Mouse (Mus musculus) adrenal gland, adult 8-10 months (tissue): ENCODE measurements around the gene Borcs5. TPM values are rescaled to one million over a fixed set of nuclear protein-coding genes. Genes with fewer than 3 reads are reported as not detected.

Experiments used
- DNase-seq: peaks from one replicate; pipeline ENCODE4 v3.0.0; 2022
- total RNA-seq, 4 experiments: library from RNA; stranded (reverse); gene quantifications; 2 replicates each; pipeline ENCODE4 v1.2.4; 2022

The Borcs5 gene
- total RNA-seq, 4 experiments from 2014 or later, result 18.4 to 25.8 (median 23.1) TPM

DNA sequence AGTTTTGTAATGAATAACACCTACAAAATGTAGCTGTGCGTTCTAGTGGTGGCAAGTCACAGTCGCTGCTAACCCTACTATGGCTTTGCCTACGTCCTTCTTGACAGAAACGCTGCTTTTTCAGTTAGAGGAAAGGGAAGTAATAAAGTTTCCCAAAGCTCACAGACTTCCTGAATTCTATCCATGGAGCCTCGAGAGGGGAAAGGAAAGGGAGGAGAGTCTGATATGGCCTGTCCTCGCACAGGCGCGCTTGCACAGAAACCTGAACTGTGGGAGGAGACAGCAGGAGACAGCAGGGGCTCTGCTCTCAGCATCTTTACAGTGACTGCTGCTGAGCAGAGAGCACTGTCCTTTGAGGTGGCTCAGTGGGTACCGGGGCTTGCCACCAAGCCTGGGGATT, 8.9 kb upstream of the Borcs5 start:
- no peak for DNase-seq

- DNase-seq, result peak; percentile 34
Measured at GRCm38 (mm10) chr6:134631947-134632687, 7.2 kb upstream of the Borcs5 start, which contains the start of gene Mansc1. Gene Mansc1, minus strand, starts transcription at chr6:134632488.

- no peak for DNase-seq
Measured at GRCm38 (mm10) chr6:134632756-134633155, 6.6 kb upstream of the Borcs5 start.

GRCm38 (mm10) chr6:134633553-134633952, 5.8 kb upstream of the Borcs5 start:
- DNase-seq, result no peak

- no peak for DNase-seq
Measured at GRCm38 (mm10) chr6:134636476-134636875, 2.8 kb upstream of the Borcs5 start.

GRCm38 (mm10) chr6:134639900-134640299, 590 bp downstream of the Borcs5 start:
- DNase-seq, result no peak

- peak; percentile 89 for DNase-seq
Measured at GRCm38 (mm10) chr6:134640485-134641475, 1.5 kb downstream of the Borcs5 start.

DNA sequence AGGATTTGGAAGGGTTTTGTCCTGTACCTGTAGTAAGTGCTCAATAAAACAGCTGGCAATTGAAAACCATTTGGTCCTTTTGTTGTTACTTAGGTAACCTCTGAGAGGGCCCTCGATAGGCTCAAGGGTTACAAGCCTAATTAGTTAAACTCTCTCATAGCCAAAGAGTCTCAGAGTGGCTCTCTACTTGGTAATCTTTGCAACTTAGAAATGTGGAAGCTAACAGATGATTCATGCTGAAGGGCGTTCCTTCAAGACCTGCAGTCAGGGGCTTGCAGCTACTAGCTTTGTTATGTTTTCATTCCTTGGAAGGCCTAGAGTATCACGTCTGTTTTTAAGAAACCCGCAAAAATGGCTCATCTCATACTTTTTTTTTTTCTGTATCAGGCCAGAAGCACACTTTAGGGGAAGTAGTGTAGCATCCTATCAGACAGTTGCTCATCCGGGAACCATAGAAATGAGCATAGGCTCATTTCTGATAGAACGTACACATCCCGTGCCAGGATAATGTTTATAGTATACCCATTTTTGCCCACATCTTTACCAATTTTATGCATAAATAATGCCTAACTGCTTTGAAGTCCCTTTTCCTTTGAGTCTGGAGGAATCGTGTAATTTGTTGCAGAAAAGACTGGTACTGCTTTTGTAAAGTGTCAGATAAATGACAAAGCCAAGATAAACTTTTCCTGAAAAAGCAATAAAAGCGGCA, 2.6 kb downstream of the Borcs5 start:
- no peak for DNase-seq

GRCm38 (mm10) chr6:134643296-134643695, 4.0 kb downstream of the Borcs5 start:
- no peak for DNase-seq

- no peak for DNase-seq
Measured at GRCm38 (mm10) chr6:134646835-134647234, 7.5 kb downstream of the Borcs5 start.

- DNase-seq, result no peak
Measured at GRCm38 (mm10) chr6:134647621-134648020, 8.3 kb downstream of the Borcs5 start.

- DNase-seq, result no peak
Measured at GRCm38 (mm10) chr6:134648356-134648755, 9.0 kb downstream of the Borcs5 start.

- DNase-seq, result no peak
Measured at GRCm38 (mm10) chr6:134656527-134656926, 17.2 kb downstream of the Borcs5 start.

GRCm38 (mm10) chr6:134659108-134659958, 20.0 kb downstream of the Borcs5 start:
- peak; percentile 31 for DNase-seq

GRCm38 (mm10) chr6:134660714-134661406, 21.6 kb downstream of the Borcs5 start:
- DNase-seq, result no peak

DNA sequence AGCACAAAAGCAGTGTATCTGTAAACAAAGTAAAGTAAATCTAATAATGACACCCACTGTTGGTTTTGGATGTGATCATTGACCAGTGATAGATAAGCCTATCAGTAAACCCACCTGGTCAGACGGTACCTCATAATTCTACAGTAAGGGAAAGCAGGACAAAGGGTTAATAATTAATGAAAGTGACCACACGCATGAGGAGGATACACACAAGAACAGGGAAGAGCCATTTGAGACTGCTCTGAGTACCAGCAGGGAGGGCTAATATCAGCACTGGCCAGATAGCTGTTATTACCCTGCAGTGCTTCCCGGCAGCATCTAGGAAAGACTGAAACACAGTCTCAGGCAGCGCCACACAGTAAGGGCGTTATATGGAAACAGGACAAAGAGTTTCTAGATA, 25.3 kb downstream of the Borcs5 start:
- DNase-seq, result no peak

- no peak for DNase-seq
Measured at GRCm38 (mm10) chr6:134665817-134666216, 26.5 kb downstream of the Borcs5 start.

- no peak for DNase-seq
Measured at GRCm38 (mm10) chr6:134668519-134668918, 29.2 kb downstream of the Borcs5 start.

DNA sequence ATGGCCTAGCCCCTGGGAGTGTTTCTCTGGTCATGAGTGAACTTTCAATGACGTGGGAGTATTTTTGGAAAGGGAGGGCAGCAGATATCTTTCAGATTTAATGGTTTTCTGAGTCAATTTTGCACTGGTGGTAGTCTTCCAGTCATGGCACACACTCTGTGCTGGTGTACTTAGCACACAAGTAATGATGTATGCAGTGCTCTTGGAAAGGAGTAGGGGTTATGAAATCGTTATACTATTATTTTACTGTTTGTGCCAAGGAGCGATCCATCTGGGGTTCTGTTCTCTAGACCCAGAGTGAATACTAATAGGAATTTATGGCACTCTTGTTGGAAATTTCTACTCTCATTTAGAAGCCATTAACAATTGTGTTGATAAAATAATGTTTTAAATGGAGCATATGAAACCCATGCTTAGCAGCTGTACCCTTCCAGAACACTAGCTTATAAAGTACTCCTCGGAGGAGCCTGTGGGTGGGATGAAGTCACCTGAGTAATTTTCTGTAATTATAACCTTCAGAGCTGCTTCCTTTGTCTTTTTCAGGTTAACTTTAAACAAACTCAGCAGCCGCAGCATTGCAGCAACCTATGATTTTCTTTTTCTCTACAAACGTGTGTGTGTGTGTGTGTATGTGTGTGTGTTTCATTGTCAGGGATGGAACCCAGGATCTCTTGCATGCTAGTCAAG, 30.0 kb downstream of the Borcs5 start:
- DNase-seq, result no peak

DNA sequence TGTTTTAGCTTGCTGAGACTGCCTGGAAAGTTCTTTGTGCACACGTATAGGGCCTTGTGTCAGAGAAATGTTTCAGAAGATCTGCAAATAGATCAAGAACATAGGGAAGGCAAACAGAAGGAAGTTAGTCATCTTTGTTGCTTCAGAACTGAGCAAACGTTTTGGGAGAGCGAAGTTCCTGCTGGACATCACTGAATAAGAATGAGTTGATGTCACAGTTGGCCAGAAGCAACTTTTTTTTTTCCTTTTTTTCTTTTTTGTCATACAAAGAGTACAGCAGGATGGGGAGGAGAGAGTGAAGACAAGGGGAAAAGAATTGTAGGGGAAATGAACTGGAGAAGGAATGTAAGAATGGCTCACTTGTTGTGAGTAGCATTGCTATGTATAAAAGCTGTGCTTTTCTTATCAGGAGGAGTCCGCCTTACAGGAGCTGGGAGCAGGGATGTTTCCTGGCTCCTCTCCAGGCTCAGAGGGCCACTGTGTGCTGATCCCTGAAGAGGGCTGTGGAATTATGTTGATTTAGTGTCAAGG, 31.6 kb downstream of the Borcs5 start:
- DNase-seq, result no peak
